Mouse (Mus musculus) thymus, adult 2 months (tissue): ENCODE measurements around the gene Tmem95. TPM values are rescaled to one million over a fixed set of nuclear protein-coding genes. Genes with fewer than 3 reads are reported as not detected.

Experiments used
- DNase-seq: peaks from one replicate; pipeline ENCODE4 v3.0.0; 2021
- H3K27ac ChIP-seq: fragments of 200-500 bp; 2 replicates; pipeline ENCODE4 v1.5.1; 2012; ENCODE audit warnings: low read length, control low read depth; ENCODE audit not compliant: control insufficient read depth, insufficient read depth
- H3K27me3 ChIP-seq: fragments of 200-500 bp; 2 replicates; pipeline ENCODE4 v1.6.1; 2012; ENCODE audit warnings: mild to moderate bottlenecking, low read length, moderate library complexity, mixed read lengths; ENCODE audit not compliant: control insufficient read depth, insufficient read depth
- H3K36me3 ChIP-seq: fragments of 200-500 bp; 2 replicates; pipeline ENCODE4 v1.6.1; 2012; ENCODE audit warnings: mild to moderate bottlenecking, low read length, moderate library complexity; ENCODE audit not compliant: control insufficient read depth, insufficient read depth
- H3K4me1 ChIP-seq: fragments of 200-500 bp; replicated peaks from 2 replicates; pipeline ENCODE4 v1.6.1; 2012; ENCODE audit warnings: low read length; ENCODE audit not compliant: control insufficient read depth, insufficient read depth
- H3K4me3 ChIP-seq: fragments of 200-500 bp; 2 replicates; pipeline ENCODE4 v1.5.1; 2012; ENCODE audit warnings: mild to moderate bottlenecking, low read length, control low read depth, moderate library complexity; ENCODE audit not compliant: control insufficient read depth, insufficient read depth
- CTCF ChIP-seq: fragments of 200-500 bp; IDR thresholded peaks from 2 replicates; pipeline ENCODE4 v1.5.1; 2012; ENCODE audit warnings: mild to moderate bottlenecking, control low read depth, low read length, moderate library complexity, borderline replicate concordance; ENCODE audit not compliant: control insufficient read depth, poor library complexity, insufficient read depth; ENCODE audit errors: extremely low read depth
- POLR2A ChIP-seq: fragments of 200-500 bp; IDR thresholded peaks from 2 replicates; pipeline ENCODE4 v1.6.1; 2012; ENCODE audit warnings: mild to moderate bottlenecking, low read length, control low read depth, moderate library complexity; ENCODE audit not compliant: control insufficient read depth, poor library complexity, insufficient read depth; ENCODE audit errors: extremely low read depth
- WGBS: fragments of 180-500 bp; shearing (Covaris S2); methylation state at CpG from one replicate; pipeline ENCODE4 v1.1.7; 2018; 5-methylcytosine and 5-hydroxymethylcytosine counted together
- polyA plus RNA-seq: library from polyadenylated mRNA; depleted of rRNA; stranded (reverse); fragments of >200 nt; gene quantifications from 2 replicates; pipeline ENCODE4 v1.2.3, GENCODE M21; 2012

Tmem95 gene
- polyA plus RNA-seq, 1 experiment: not detected

DNA sequence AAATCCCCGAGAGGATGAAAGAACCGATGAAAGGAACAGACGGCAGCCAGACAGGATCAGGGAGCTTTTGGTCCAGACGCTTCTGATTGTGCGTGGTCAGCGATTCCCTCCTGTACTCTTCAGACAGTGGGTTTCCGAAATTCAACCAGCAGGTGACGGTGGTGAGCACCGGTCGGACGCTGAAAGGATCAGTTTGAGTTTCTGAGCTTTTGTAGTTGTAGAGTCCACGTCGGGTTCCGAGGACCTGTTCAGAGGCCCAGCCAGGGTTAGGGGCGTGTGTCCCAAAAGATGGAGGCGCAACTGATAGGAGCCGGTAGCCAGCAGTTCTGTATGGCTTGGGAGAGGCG is 2.7 kb upstream of the Tmem95 start:
- H3K4me1 ChIP-seq: peaks cover 19% of the 10 kb centered on the region
- TF ChIP-seq POLR2A (0 out of 2 replicates have a peak, but pooled peaks have one; percentile 9), CTCF (peak; percentile 69; the same call in 1 of the 2 replicates)
- peak overlapping the region; percentile 39 for H3K4me3 ChIP-seq
- H3K27ac ChIP-seq: 0 out of 2 replicates have a peak overlapping the region, but pooled peaks have one; percentile 4
- peak; percentile 66 for DNase-seq
- peaks cover 23% of the 10 kb centered on the region for H3K36me3 ChIP-seq
- WGBS: 4% methylated on average over 18 of the region's 18 CpGs
- no peaks in the 10 kb centered on the region for H3K27me3 ChIP-seq

DNA sequence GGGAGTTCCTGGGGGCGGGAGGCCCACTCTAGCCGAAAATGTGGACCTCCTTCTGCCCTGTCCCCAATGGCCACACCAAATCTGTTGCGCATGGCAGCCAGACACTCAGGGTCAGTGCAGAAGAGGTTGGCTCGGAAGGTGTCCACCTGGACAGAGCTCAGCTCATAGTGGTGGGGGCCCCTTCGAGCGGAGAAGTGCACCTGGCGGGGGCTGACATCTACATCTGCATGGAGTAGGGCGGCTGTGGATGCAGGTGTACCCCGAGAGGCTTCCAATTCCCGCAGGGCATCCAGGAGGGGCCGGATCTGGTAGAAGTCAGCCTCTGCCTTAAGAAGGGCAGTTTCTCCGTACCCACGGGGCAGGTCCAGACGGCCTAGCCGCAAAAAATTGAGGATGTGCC is 1.9 kb upstream of the Tmem95 start:
- no peak for DNase-seq
- Histone ChIP-seq H3K27me3 (no peaks in the 10 kb centered on the region), H3K4me1 (peaks cover 19% of the 10 kb centered on the region), H3K36me3 (peaks cover 15% of the 10 kb centered on the region), H3K27ac (no peak overlapping the region), H3K4me3 (no peak overlapping the region)
- WGBS: 95% methylated on average over 15 of the region's 15 CpGs
- TF ChIP-seq POLR2A: no peak
- TF ChIP-seq CTCF: no peak

DNA sequence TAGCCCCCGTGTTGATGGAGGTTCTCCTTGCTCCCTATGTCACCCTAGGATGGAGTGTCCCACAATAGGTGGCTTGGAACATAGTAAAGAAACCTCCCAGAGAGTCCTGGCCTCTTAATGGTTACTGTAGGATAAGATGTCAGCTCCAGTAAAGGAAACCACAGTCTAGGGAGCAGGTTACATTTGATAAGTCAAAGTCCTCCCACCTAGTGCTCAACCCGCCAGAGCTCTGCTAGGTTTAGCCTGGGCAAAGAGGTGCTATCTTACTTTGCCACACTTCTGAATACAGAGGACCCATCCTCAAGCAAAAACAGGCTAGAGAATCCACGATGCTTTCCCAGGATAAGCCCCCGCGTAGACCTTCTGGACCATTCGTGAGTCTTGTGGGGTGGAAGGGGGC is 1.1 kb upstream of the Tmem95 start:
- WGBS: 93% methylated on average over 6 of the region's 6 CpGs
- Histone ChIP-seq H3K27me3 (no peaks in the 10 kb centered on the region), H3K36me3 (peaks cover 8% of the 10 kb centered on the region), H3K4me3 (no peak overlapping the region), H3K27ac (no peak overlapping the region), H3K4me1 (peaks cover 19% of the 10 kb centered on the region)
- no peak for TF ChIP-seq POLR2A
- TF ChIP-seq CTCF: no peak
- DNase-seq: no peak

GRCm38 (mm10) chr11:69878399-69878798 is 581 bp upstream of the Tmem95 start:
- WGBS: 96% methylated on average over 3 of the region's 3 CpGs
- Histone ChIP-seq H3K4me3 (no peak overlapping the region), H3K27me3 (no peaks in the 10 kb centered on the region), H3K36me3 (peaks cover 2% of the 10 kb centered on the region), H3K27ac (no peak overlapping the region), H3K4me1 (peaks cover 19% of the 10 kb centered on the region)
- TF ChIP-seq CTCF (no peak), POLR2A (no peak)
- DNase-seq: no peak

GRCm38 (mm10) chr11:69876867-69877266 is 951 bp downstream of the Tmem95 start:
- no peaks in the 10 kb centered on the region for H3K27me3 ChIP-seq
- TF ChIP-seq CTCF (peak; percentile 91), POLR2A (no peak)
- peak; percentile 92 for DNase-seq
- 4% methylated on average over 12 of the region's 12 CpGs for WGBS
- no peak overlapping the region for H3K27ac ChIP-seq
- no peak overlapping the region for H3K4me3 ChIP-seq
- H3K36me3 ChIP-seq: no peaks in the 10 kb centered on the region
- H3K4me1 ChIP-seq: peaks cover 14% of the 10 kb centered on the region

DNA sequence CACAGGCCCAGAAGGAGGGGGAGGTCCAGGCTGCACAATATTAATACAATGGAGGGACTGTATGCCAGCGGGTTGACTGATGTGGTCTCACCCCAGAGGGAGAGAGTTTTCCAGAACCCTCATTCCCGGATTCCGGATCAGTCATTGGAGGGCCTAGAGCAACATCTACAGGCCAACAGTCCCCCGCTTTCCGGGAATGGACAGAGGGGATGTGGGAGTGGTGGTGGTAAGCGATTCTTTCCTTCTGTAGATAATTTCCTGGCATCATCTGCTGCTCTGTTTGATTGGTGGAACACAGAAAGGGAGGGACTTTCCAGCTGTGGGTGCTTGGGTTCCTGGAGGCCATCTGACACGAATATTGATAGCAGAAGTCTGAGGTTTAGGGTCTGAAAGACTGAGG is 1.6 kb downstream of the Tmem95 start:
- Histone ChIP-seq H3K36me3 (no peaks in the 10 kb centered on the region), H3K4me1 (peaks cover 7% of the 10 kb centered on the region), H3K27ac (no peak overlapping the region), H3K27me3 (no peaks in the 10 kb centered on the region), H3K4me3 (no peak overlapping the region)
- 38% methylated on average over 7 of the region's 7 CpGs for WGBS
- TF ChIP-seq POLR2A (no peak), CTCF (no peak)
- no peak for DNase-seq

- H3K27me3 ChIP-seq: no peaks in the 10 kb centered on the region
- H3K4me3 ChIP-seq: no peak overlapping the region
- no peak overlapping the region for H3K27ac ChIP-seq
- no peaks in the 10 kb centered on the region for H3K36me3 ChIP-seq
- no peak for DNase-seq
- no peaks in the 10 kb centered on the region for H3K4me1 ChIP-seq
- WGBS: 84% methylated on average over 4 of the region's 4 CpGs
- no peak for TF ChIP-seq POLR2A
- TF ChIP-seq CTCF: no peak
Observed at GRCm38 (mm10) chr11:69872451-69872850, 5.4 kb downstream of the Tmem95 start.
